Mouse (Mus musculus): Measurements from ENCODE around the gene Fam170b. TPM values are rescaled to one million over a fixed set of nuclear protein-coding genes. Genes with fewer than 3 reads are reported as not detected.
A peak's percentile ranks its signal among the peaks of the same experiment; 100 is the strongest.

The Fam170b gene
- polyA plus RNA-seq, 1 experiment from 2014 or later, result 0.05 TPM

GRCm38 (mm10) chr14:32827994-32828650, 5.6 kb upstream of the Fam170b start:
- no peak overlapping the region for H3K9ac ChIP-seq
- H3K36me3 ChIP-seq (replicated peaks), result no peaks in the 10 kb centered on the region
- ATAC-seq (ENCODE audit: insufficient read depth), result no peak
- no peaks in the 10 kb centered on the region for H3K27me3 ChIP-seq
- H3K27ac ChIP-seq (replicated peaks), result no peak overlapping the region
- no peak overlapping the region for H3K4me3 ChIP-seq (replicated peaks)
- 44% methylated on average over 6 of the region's 6 CpGs for WGBS (ENCODE audit: insufficient replicate concordance)
- no peaks in the 10 kb centered on the region for H3K9me3 ChIP-seq (replicated peaks)
- H3K4me2 ChIP-seq, result no peak overlapping the region
- H3K4me1 ChIP-seq (replicated peaks), result peaks cover 11% of the 10 kb centered on the region; the same call in 1 of the 2 replicates

GRCm38 (mm10) chr14:32835181-32835580, 1.4 kb downstream of the Fam170b start:
- no peak for ATAC-seq (ENCODE audit: insufficient read depth)

GRCm38 (mm10) chr14:32835596-32835995, 1.8 kb downstream of the Fam170b start:
- H3K9ac ChIP-seq, result no peak overlapping the region
- WGBS (ENCODE audit: insufficient replicate concordance), result 69% methylated on average over 14 of the region's 14 CpGs

More at GRCm38 (mm10) chr14:32835181-32835580, 1.4 kb downstream of the Fam170b start:
- no peaks in the 10 kb centered on the region for H3K36me3 ChIP-seq (replicated peaks)
- no peak overlapping the region for H3K4me2 ChIP-seq
- WGBS (ENCODE audit: insufficient replicate concordance), result 68% methylated on average over 14 of the region's 14 CpGs
- H3K4me3 ChIP-seq (replicated peaks), result no peak overlapping the region
- no peak overlapping the region for H3K9ac ChIP-seq
- H3K9me3 ChIP-seq (replicated peaks), result no peaks in the 10 kb centered on the region
- H3K4me1 ChIP-seq (replicated peaks), result no peaks in the 10 kb centered on the region
- H3K27me3 ChIP-seq, result no peaks in the 10 kb centered on the region
- H3K27ac ChIP-seq (replicated peaks), result no peak overlapping the region

GRCm38 (mm10) chr14:32836191-32836590, 2.4 kb downstream of the Fam170b start:
- 69% methylated on average over 11 of the region's 11 CpGs for WGBS (ENCODE audit: insufficient replicate concordance)
- no peaks in the 10 kb centered on the region for H3K4me1 ChIP-seq (replicated peaks)
- H3K4me2 ChIP-seq, result no peak overlapping the region
- H3K36me3 ChIP-seq (replicated peaks), result no peaks in the 10 kb centered on the region
- no peak overlapping the region for H3K9ac ChIP-seq
- no peak overlapping the region for H3K27ac ChIP-seq (replicated peaks)
- no peaks in the 10 kb centered on the region for H3K27me3 ChIP-seq
- no peak for ATAC-seq (ENCODE audit: insufficient read depth)
- no peaks in the 10 kb centered on the region for H3K9me3 ChIP-seq (replicated peaks)
- no peak overlapping the region for H3K4me3 ChIP-seq (replicated peaks)

More at GRCm38 (mm10) chr14:32835596-32835995, 1.8 kb downstream of the Fam170b start:
- Histone ChIP-seq H3K4me2 (no peak overlapping the region), H3K9me3 (replicated peaks) (no peaks in the 10 kb centered on the region), H3K27ac (replicated peaks) (no peak overlapping the region), H3K4me1 (replicated peaks) (no peaks in the 10 kb centered on the region), H3K4me3 (replicated peaks) (no peak overlapping the region), H3K27me3 (no peaks in the 10 kb centered on the region), H3K36me3 (replicated peaks) (no peaks in the 10 kb centered on the region)
- ATAC-seq (ENCODE audit: insufficient read depth), result no peak

- Histone ChIP-seq H3K27me3 (no peaks in the 10 kb centered on the region), H3K9ac (no peak overlapping the region), H3K27ac (replicated peaks) (no peak overlapping the region), H3K9me3 (replicated peaks) (no peaks in the 10 kb centered on the region), H3K36me3 (replicated peaks) (no peaks in the 10 kb centered on the region), H3K4me3 (replicated peaks) (no peak overlapping the region), H3K4me1 (replicated peaks) (no peaks in the 10 kb centered on the region), H3K4me2 (no peak overlapping the region)
- ATAC-seq (ENCODE audit: insufficient read depth), result no peak
Measured at GRCm38 (mm10) chr14:32842052-32842451, 8.3 kb downstream of the Fam170b start.

- no peak overlapping the region for H3K4me2 ChIP-seq
- no peaks in the 10 kb centered on the region for H3K9me3 ChIP-seq (replicated peaks)
- no peaks in the 10 kb centered on the region for H3K36me3 ChIP-seq (replicated peaks)
- H3K27ac ChIP-seq (replicated peaks), result no peak overlapping the region
- no peak overlapping the region for H3K9ac ChIP-seq
- no peak overlapping the region for H3K4me3 ChIP-seq (replicated peaks)
- no peak for ATAC-seq (ENCODE audit: insufficient read depth)
- H3K27me3 ChIP-seq, result peaks cover 39% of the 10 kb centered on the region
- H3K4me1 ChIP-seq (replicated peaks), result no peaks in the 10 kb centered on the region
- WGBS (ENCODE audit: insufficient replicate concordance), result 69% methylated on average over 4 of the region's 4 CpGs
Measured at GRCm38 (mm10) chr14:32854059-32854458, 20.3 kb downstream of the Fam170b start.

- H3K9me3 ChIP-seq (replicated peaks), result no peaks in the 10 kb centered on the region
- H3K9ac ChIP-seq, result no peak overlapping the region
- H3K4me1 ChIP-seq (replicated peaks), result no peaks in the 10 kb centered on the region
- H3K4me2 ChIP-seq, result peak overlapping the region; percentile 59; the same call in 1 of the 2 replicates
- peaks cover 39% of the 10 kb centered on the region for H3K27me3 ChIP-seq
- 23% methylated on average over 5 of the region's 5 CpGs for WGBS (ENCODE audit: insufficient replicate concordance)
- peak overlapping the region; percentile 46; the same call in 1 of the 2 replicates for H3K4me3 ChIP-seq (replicated peaks)
- no peak for ATAC-seq (ENCODE audit: insufficient read depth)
- H3K36me3 ChIP-seq (replicated peaks), result no peaks in the 10 kb centered on the region
- no peak overlapping the region for H3K27ac ChIP-seq (replicated peaks)
Measured at GRCm38 (mm10) chr14:32856246-32856645, 22.5 kb downstream of the Fam170b start.

- Histone ChIP-seq H3K27ac (replicated peaks) (no peak within 1 kb of the TSS), H3K4me2 (peak within 1 kb of the TSS; percentile 59), H3K36me3 (replicated peaks) (no peaks in the 10 kb centered on the region), H3K4me3 (replicated peaks) (peak within 1 kb of the TSS; percentile 46), H3K4me1 (replicated peaks) (no peaks in the 10 kb centered on the region), H3K9ac (no peak within 1 kb of the TSS), H3K27me3 (peaks cover 39% of the 10 kb centered on the region), H3K9me3 (replicated peaks) (no peaks in the 10 kb centered on the region)
- 1% methylated on average over 55 of the region's 68 CpGs for WGBS (ENCODE audit: insufficient replicate concordance)
- peak; percentile 40; the same call in 1 of the 2 replicates for ATAC-seq (ENCODE audit: insufficient read depth)
Measured at GRCm38 (mm10) chr14:32856681-32857328, 23.0 kb downstream of the Fam170b start, which contains the start of gene Vstm4. Gene Vstm4 (plus strand): TSS chr14:32856756.

- 73% methylated on average over 10 of the region's 10 CpGs for WGBS (ENCODE audit: insufficient replicate concordance)
- Histone ChIP-seq H3K4me1 (replicated peaks) (no peaks in the 10 kb centered on the region), H3K36me3 (replicated peaks) (no peaks in the 10 kb centered on the region), H3K4me3 (replicated peaks) (no peak overlapping the region), H3K9ac (no peak overlapping the region), H3K4me2 (no peak overlapping the region), H3K9me3 (replicated peaks) (no peaks in the 10 kb centered on the region), H3K27ac (replicated peaks) (no peak overlapping the region), H3K27me3 (peaks cover 39% of the 10 kb centered on the region)
- no peak for ATAC-seq (ENCODE audit: insufficient read depth)
Measured at GRCm38 (mm10) chr14:32858361-32858760, 24.6 kb downstream of the Fam170b start.

- Histone ChIP-seq H3K27ac (replicated peaks) (no peak overlapping the region), H3K4me2 (no peak overlapping the region), H3K9me3 (replicated peaks) (no peaks in the 10 kb centered on the region), H3K9ac (no peak overlapping the region), H3K4me3 (replicated peaks) (no peak overlapping the region), H3K36me3 (replicated peaks) (no peaks in the 10 kb centered on the region), H3K27me3 (peaks cover 39% of the 10 kb centered on the region), H3K4me1 (replicated peaks) (no peaks in the 10 kb centered on the region)
- 43% methylated on average over 6 of the region's 6 CpGs for WGBS (ENCODE audit: insufficient replicate concordance)
- no peak for ATAC-seq (ENCODE audit: insufficient read depth)
Measured at GRCm38 (mm10) chr14:32858941-32859510, 25.3 kb downstream of the Fam170b start.

GRCm38 (mm10) chr14:32859831-32860569, 26.2 kb downstream of the Fam170b start:
- WGBS (ENCODE audit: insufficient replicate concordance), result 41% methylated on average over 11 of the region's 11 CpGs
- Histone ChIP-seq H3K27ac (replicated peaks) (peak overlapping the region; percentile 48; the same call in 1 of the 2 replicates), H3K9ac (no peak overlapping the region), H3K4me3 (replicated peaks) (no peak overlapping the region), H3K4me1 (replicated peaks) (no peaks in the 10 kb centered on the region), H3K9me3 (replicated peaks) (no peaks in the 10 kb centered on the region), H3K27me3 (peaks cover 39% of the 10 kb centered on the region), H3K4me2 (no peak overlapping the region), H3K36me3 (replicated peaks) (no peaks in the 10 kb centered on the region)
- ATAC-seq (ENCODE audit: insufficient read depth), result no peak

Measured in liver, embryonic 15.5 days (tissue).